Mouse (Mus musculus): ENCODE results near the gene Tenm4. TPM values are rescaled to one million over a fixed set of nuclear protein-coding genes. Genes with fewer than 3 reads are reported as not detected.
A peak's percentile ranks its signal among the peaks of the same experiment; 100 is the strongest.

The Tenm4 gene
- polyA plus RNA-seq, 1 experiment: 31.4 TPM

DNA sequence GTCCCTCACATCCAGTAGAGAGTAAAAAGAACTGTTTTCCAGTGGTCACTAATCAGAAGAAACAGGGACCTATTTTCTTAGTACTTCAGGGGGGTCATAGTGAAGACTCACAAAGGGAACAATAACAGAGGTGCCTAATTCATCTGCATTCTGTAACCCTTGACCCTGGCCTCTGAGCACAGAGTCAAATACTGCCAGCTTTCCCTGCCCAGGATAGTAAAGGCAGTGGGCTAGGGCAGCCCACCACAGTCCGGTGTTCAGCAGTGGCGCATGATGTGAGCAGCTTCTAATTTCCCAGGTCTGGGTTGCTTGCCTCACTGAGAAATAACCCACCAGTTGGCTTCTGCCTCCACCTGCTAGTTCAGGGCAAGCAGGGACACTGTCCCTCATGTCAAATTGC lies 221.6 kb downstream of the Tenm4 start:
- no peak for DNase-seq (ENCODE audit: extremely low spot score in 1 of 2, low spot score in 1 of 2)

- peak in 1 of 2 experiments; percentile 34 for DNase-seq (ENCODE audit: extremely low spot score in 1 of 2, low spot score in 1 of 2)
Observed at GRCm38 (mm10) chr7:96397940-96398339, 226.9 kb downstream of the Tenm4 start.

GRCm38 (mm10) chr7:96400411-96400810 lies 229.4 kb downstream of the Tenm4 start:
- no peak for DNase-seq (ENCODE audit: extremely low spot score in 1 of 2, low spot score in 1 of 2)

DNA sequence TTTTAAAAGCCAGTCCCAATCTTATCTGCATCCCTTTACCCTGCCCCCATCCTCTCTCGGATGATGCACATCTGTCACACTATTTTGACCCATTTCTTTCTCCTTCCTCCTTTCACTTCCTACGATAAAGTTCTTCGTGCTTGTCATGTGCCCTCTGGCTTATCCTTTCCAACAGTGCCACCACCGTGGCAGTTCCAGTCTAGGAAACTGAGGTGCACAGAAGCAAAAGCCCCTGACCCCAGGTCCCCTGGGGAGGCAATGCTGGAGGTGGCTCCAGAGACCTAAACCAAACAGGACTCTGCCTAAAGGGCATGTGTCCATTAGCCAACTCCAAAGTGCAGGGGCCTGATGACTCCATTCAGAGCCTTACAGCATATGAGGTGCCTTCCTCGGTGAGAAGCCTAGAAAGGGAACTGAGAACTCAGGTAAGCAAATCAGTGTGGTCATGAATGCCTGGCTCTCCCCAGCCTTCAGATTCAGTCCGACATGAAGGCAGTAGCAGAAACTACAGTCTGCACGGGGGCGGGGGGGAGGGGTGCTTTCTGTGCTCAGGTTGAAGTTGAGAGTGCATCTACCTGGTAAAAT lies 235.7 kb downstream of the Tenm4 start:
- no peak for DNase-seq (ENCODE audit: extremely low spot score in 1 of 2, low spot score in 1 of 2)

- no peak for DNase-seq (ENCODE audit: extremely low spot score in 1 of 2, low spot score in 1 of 2)
Observed at GRCm38 (mm10) chr7:96408161-96408889, 237.3 kb downstream of the Tenm4 start.

DNA sequence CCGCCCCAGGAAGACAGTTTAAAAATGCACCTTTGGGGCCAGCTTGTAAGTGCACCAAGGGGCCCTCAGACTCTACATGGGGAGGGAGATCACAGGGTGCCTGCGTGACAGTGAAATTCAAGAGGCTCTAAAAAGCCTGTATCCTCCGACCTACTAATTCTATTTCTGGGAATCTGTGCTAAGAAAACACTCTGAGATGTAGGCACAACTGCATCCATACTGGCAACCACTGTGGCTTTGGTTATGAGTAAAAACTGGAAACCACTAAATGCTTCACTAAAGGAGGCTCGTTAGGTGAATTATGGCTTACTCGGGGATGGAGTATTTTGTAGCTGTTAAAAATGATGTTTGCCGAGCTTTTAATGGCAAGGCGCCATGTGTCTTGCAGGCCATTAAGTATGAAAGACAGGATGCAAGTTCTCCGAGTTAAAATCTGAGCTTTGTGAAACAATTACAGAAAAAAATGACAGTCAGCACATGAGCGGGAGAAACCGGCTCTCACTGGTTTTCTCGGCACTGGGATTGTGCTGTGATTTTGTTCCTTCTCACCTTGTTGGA lies 238.4 kb downstream of the Tenm4 start:
- DNase-seq (ENCODE audit: extremely low spot score in 1 of 2, low spot score in 1 of 2): peak; percentile 24 to 31

DNA sequence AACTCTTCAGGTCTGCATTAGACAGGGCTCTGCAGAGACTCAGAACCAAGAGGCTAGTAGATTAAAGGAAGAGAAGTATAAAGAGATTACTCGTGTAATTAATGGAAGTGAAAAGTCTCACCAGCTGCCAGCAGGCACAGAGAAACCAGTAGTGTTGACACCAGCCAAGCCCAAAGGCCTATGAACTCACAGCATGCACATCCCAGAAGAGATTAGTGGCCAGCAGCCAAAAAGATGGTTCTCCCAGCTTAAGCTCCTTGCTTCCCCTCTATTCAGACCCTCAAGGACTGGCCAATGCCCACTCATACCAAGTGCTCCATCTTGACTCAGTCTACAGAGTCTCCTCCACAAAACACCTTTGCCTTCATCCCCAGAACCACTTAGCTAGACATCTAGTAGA lies 242.8 kb downstream of the Tenm4 start:
- DNase-seq (ENCODE audit: extremely low spot score in 1 of 2, low spot score in 1 of 2): no peak

- DNase-seq (ENCODE audit: extremely low spot score in 1 of 2, low spot score in 1 of 2): no peak
Observed at GRCm38 (mm10) chr7:96414290-96415055, 243.4 kb downstream of the Tenm4 start.

- DNase-seq (ENCODE audit: extremely low spot score in 1 of 2, low spot score in 1 of 2): peak; percentile 40 to 82
Observed at GRCm38 (mm10) chr7:96417251-96418004, 246.4 kb downstream of the Tenm4 start.

GRCm38 (mm10) chr7:96418146-96418545 lies 247.1 kb downstream of the Tenm4 start:
- DNase-seq (ENCODE audit: extremely low spot score in 1 of 2, low spot score in 1 of 2): no peak

DNA sequence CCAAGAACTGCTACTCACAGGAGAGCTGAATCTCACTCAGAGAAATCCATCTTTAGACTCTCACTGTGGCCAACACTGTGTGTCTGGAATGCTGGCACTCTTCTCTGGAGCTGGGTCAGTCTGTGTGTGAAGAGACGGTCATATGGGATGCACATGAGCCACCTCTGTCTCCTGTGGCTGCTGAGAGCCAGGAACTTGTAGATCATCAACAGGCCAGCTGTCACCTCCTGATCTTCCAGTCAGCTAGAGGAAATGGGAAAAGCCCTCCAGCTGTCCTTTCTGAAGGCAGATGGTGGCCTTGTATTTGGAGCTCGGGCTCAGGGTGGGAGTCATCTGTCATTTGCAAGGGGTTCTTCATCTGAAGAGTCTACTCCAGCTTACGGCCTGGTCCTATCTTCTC lies 249.0 kb downstream of the Tenm4 start:
- no peak for DNase-seq (ENCODE audit: extremely low spot score in 1 of 2, low spot score in 1 of 2)

DNA sequence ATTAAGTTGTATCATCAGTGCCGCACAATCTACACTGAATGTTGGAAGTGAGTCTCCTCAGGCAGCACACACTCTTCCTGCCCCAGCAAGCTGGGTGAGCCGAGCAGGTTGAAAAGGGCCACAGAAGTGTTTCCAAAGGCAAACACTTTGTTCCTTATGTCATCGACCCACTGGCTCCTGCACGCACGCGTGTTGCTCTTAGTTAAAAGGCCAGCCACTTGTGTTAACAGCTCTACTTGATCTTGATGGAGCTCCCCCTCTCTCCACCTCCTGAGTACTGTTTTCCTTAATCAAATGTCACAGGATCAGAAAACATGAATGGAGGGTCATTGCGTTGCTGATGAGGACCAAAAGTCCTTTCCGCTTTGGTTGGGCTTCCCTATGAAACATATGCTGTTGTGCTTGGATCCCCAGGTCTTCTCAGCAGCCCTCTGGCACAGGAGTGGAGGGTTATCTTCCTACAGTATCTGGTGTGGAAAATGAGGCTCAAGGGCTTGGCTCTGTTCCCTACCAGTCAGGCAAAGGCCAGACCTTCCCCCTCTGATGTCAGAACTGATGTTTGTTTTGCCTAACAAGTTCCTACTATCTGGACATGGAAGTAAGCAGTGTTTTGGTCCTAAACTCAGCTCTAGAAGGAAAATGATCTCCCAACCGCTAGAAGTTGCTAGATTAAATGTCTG lies 250.0 kb downstream of the Tenm4 start:
- no peak for DNase-seq (ENCODE audit: extremely low spot score in 1 of 2, low spot score in 1 of 2)

DNA sequence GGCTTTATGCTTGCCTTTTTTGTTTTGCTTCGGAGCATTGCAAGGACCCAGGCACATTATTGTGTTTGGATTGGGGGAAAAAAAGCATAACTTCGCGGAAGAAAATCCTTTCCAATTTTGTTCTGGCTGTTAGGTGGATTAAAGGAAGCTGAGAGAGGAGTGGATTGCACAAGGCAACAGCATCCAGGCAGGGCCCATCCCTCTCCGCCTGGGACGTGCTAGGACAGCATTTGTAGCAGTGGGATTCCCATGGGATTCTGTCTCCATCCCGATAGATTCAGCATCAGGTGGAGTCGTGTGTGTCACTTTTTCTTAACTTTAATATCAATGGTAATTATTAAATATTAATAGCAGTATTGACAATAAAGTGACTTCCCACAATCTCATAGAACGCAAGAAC lies 255.9 kb downstream of the Tenm4 start:
- DNase-seq (ENCODE audit: extremely low spot score in 1 of 2, low spot score in 1 of 2): no peak

- no peak for DNase-seq (ENCODE audit: extremely low spot score in 1 of 2, low spot score in 1 of 2)
Observed at GRCm38 (mm10) chr7:96433307-96433706, 262.3 kb downstream of the Tenm4 start.

- DNase-seq (ENCODE audit: extremely low spot score in 1 of 2, low spot score in 1 of 2): peak; percentile 70 to 75
Observed at GRCm38 (mm10) chr7:96438392-96438791, 267.3 kb downstream of the Tenm4 start.

DNA sequence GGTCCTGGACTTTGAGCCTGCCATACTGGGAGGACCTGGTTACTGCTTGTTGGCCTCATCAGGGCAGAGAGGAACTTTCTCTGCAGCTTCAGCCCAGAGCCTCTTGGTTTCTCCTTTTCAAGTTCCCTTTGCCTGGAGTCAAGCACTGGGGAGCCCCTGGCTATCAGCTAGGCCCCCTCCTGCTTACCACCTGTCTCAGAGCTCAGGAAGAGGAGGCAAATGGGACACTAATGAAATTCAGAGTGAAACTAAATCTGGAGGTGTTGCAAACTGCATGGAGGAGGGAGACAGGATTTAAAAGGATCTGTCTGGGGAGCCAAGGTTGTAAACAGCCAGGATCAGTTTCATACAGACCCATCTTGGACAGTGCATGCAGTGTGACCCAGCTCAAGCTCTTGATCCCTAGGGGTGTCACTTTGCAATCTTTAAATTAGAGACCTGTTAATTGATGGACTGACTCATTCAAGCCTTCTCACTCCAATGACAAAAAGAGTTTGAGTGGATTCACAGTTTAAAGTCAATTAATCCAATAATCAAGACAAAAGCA lies 269.2 kb downstream of the Tenm4 start:
- peak in 1 of 2 experiments; percentile 39 for DNase-seq (ENCODE audit: extremely low spot score in 1 of 2, low spot score in 1 of 2)

DNA sequence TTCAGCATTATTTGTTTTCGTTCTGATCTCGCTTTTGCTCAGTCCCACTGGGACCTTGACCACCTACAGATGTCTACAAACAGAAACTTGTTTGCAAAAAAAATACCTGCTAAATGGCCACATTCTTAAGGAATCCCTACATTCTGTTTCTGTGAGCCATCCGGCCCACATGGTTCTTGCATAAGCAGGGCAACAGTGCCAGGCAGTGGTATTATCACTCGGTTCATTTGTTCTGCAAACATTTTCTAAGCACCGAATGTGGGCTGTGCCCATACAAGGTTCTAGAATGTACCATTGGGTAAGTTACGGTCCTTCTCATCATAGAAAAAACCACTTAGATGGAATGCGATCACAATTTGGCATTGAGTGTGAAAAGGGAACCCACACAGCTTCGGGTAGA lies 274.7 kb downstream of the Tenm4 start:
- peak in 1 of 2 experiments; percentile 66 for DNase-seq (ENCODE audit: extremely low spot score in 1 of 2, low spot score in 1 of 2)

GRCm38 (mm10) chr7:96447806-96448397 lies 276.9 kb downstream of the Tenm4 start:
- no peak for DNase-seq (ENCODE audit: extremely low spot score in 1 of 2, low spot score in 1 of 2)

- DNase-seq (ENCODE audit: extremely low spot score in 1 of 2, low spot score in 1 of 2): no peak
Observed at GRCm38 (mm10) chr7:96455957-96456356, 284.9 kb downstream of the Tenm4 start.
